Mouse (Mus musculus): ENCODE measurements at regions not wholly inside any gene's neighbourhood (a gene's known extent, or its start where the extent isn't known, plus 50 kb on each side); places are given as distances from the start of the nearest gene placed in this dataset.

- H3K4me3 ChIP-seq (ENCODE audit: low read depth, low read length): no peak overlapping the region
- TF ChIP-seq POLR2A (IDR thresholded peaks at IDR 0.05; ENCODE audit: insufficient read depth, low read length) (no peak), CTCF (IDR thresholded peaks at IDR 0.05; ENCODE audit: low read depth, low read length) (no peak), EP300 (IDR thresholded peaks at IDR 0.05; ENCODE audit: insufficient read depth, low read depth, low read length) (no peak)
- no peaks in the 10 kb centered on the region for H3K27me3 ChIP-seq (ENCODE audit: control insufficient read depth, insufficient read depth, low read length, poor library complexity, severe bottlenecking)
- H3K9me3 ChIP-seq (replicated peaks; ENCODE audit: control insufficient read depth, insufficient read depth, low read length, poor library complexity, severe bottlenecking): no peaks in the 10 kb centered on the region
- H3K27ac ChIP-seq (ENCODE audit: insufficient read depth, low read length): no peak overlapping the region
- no peak overlapping the region for H3K9ac ChIP-seq (ENCODE audit: low read depth, poor library complexity, severe bottlenecking)
- no peaks in the 10 kb centered on the region for H3K36me3 ChIP-seq (ENCODE audit: control insufficient read depth, insufficient read depth, low read length, poor library complexity, severe bottlenecking)
- H3K4me1 ChIP-seq (ENCODE audit: control insufficient read depth, insufficient read depth, low read length): no peaks in the 10 kb centered on the region
Observed at GRCm38 (mm10) chrX:19162351-19162750, 318.8 kb downstream of the Tex13c3 start.

GRCm38 (mm10) chrX:19160275-19160930, 320.7 kb downstream of the Tex13c3 start:
- Histone ChIP-seq H3K4me3 (ENCODE audit: low read depth, low read length) (no peak overlapping the region), H3K4me1 (ENCODE audit: control insufficient read depth, insufficient read depth, low read length) (no peaks in the 10 kb centered on the region), H3K9ac (ENCODE audit: low read depth, poor library complexity, severe bottlenecking) (no peak overlapping the region), H3K27ac (ENCODE audit: insufficient read depth, low read length) (no peak overlapping the region), H3K9me3 (replicated peaks; ENCODE audit: control insufficient read depth, insufficient read depth, low read length, poor library complexity, severe bottlenecking) (no peaks in the 10 kb centered on the region), H3K36me3 (ENCODE audit: control insufficient read depth, insufficient read depth, low read length, poor library complexity, severe bottlenecking) (no peaks in the 10 kb centered on the region), H3K27me3 (ENCODE audit: control insufficient read depth, insufficient read depth, low read length, poor library complexity, severe bottlenecking) (no peaks in the 10 kb centered on the region)
- no peak for TF ChIP-seq EP300 (IDR thresholded peaks at IDR 0.05; ENCODE audit: insufficient read depth, low read depth, low read length)
- TF ChIP-seq CTCF (IDR thresholded peaks at IDR 0.05; ENCODE audit: low read depth, low read length): no peak
- TF ChIP-seq POLR2A (IDR thresholded peaks at IDR 0.05; ENCODE audit: insufficient read depth, low read length): no peak

GRCm38 (mm10) chrX:19157464-19158203, 323.5 kb downstream of the Tex13c3 start:
- Histone ChIP-seq H3K27ac (ENCODE audit: insufficient read depth, low read length) (no peak overlapping the region), H3K27me3 (ENCODE audit: control insufficient read depth, insufficient read depth, low read length, poor library complexity, severe bottlenecking) (no peaks in the 10 kb centered on the region), H3K9ac (ENCODE audit: low read depth, poor library complexity, severe bottlenecking) (no peak overlapping the region), H3K4me3 (ENCODE audit: low read depth, low read length) (no peak overlapping the region), H3K4me1 (ENCODE audit: control insufficient read depth, insufficient read depth, low read length) (no peaks in the 10 kb centered on the region), H3K36me3 (ENCODE audit: control insufficient read depth, insufficient read depth, low read length, poor library complexity, severe bottlenecking) (no peaks in the 10 kb centered on the region), H3K9me3 (replicated peaks; ENCODE audit: control insufficient read depth, insufficient read depth, low read length, poor library complexity, severe bottlenecking) (no peaks in the 10 kb centered on the region)
- TF ChIP-seq EP300 (IDR thresholded peaks at IDR 0.05; ENCODE audit: insufficient read depth, low read depth, low read length): no peak
- TF ChIP-seq POLR2A (IDR thresholded peaks at IDR 0.05; ENCODE audit: insufficient read depth, low read length): no peak
- no peak for TF ChIP-seq CTCF (IDR thresholded peaks at IDR 0.05; ENCODE audit: low read depth, low read length)

- Histone ChIP-seq H3K27ac (ENCODE audit: insufficient read depth, low read length) (no peak overlapping the region), H3K9ac (ENCODE audit: low read depth, poor library complexity, severe bottlenecking) (no peak overlapping the region), H3K4me1 (ENCODE audit: control insufficient read depth, insufficient read depth, low read length) (no peaks in the 10 kb centered on the region), H3K27me3 (ENCODE audit: control insufficient read depth, insufficient read depth, low read length, poor library complexity, severe bottlenecking) (no peaks in the 10 kb centered on the region), H3K9me3 (replicated peaks; ENCODE audit: control insufficient read depth, insufficient read depth, low read length, poor library complexity, severe bottlenecking) (no peaks in the 10 kb centered on the region), H3K4me3 (ENCODE audit: low read depth, low read length) (no peak overlapping the region), H3K36me3 (ENCODE audit: control insufficient read depth, insufficient read depth, low read length, poor library complexity, severe bottlenecking) (no peaks in the 10 kb centered on the region)
- TF ChIP-seq CTCF (IDR thresholded peaks at IDR 0.05; ENCODE audit: low read depth, low read length) (no peak), EP300 (IDR thresholded peaks at IDR 0.05; ENCODE audit: insufficient read depth, low read depth, low read length) (no peak), POLR2A (IDR thresholded peaks at IDR 0.05; ENCODE audit: insufficient read depth, low read length) (no peak)
Observed at GRCm38 (mm10) chrX:19153619-19154018, 327.5 kb downstream of the Tex13c3 start.

- Histone ChIP-seq H3K36me3 (ENCODE audit: control insufficient read depth, insufficient read depth, low read length, poor library complexity, severe bottlenecking) (no peaks in the 10 kb centered on the region), H3K27ac (ENCODE audit: insufficient read depth, low read length) (no peak overlapping the region), H3K9me3 (replicated peaks; ENCODE audit: control insufficient read depth, insufficient read depth, low read length, poor library complexity, severe bottlenecking) (no peaks in the 10 kb centered on the region), H3K9ac (ENCODE audit: low read depth, poor library complexity, severe bottlenecking) (no peak overlapping the region), H3K4me1 (ENCODE audit: control insufficient read depth, insufficient read depth, low read length) (no peaks in the 10 kb centered on the region), H3K27me3 (ENCODE audit: control insufficient read depth, insufficient read depth, low read length, poor library complexity, severe bottlenecking) (no peaks in the 10 kb centered on the region), H3K4me3 (ENCODE audit: low read depth, low read length) (no peak overlapping the region)
- no peak for TF ChIP-seq POLR2A (IDR thresholded peaks at IDR 0.05; ENCODE audit: insufficient read depth, low read length)
- TF ChIP-seq CTCF (IDR thresholded peaks at IDR 0.05; ENCODE audit: low read depth, low read length): no peak
- TF ChIP-seq EP300 (IDR thresholded peaks at IDR 0.05; ENCODE audit: insufficient read depth, low read depth, low read length): no peak
Observed at GRCm38 (mm10) chrX:19152170-19152861, 328.8 kb downstream of the Tex13c3 start.
